Mouse (Mus musculus): ENCODE results near the gene Cltc.

Cltc gene

GRCm38 (mm10) chr11:86684126-86685012, 73.0 kb downstream of the Cltc start:
- in situ Hi-C loops (cut with MboI; ENCODE audit: low sequenced_read_pairs), result no loop called here

GRCm38 (mm10) chr11:86683395-86684125, 73.8 kb downstream of the Cltc start, which contains the start of the genes Vmp1 and Ptrh2:
Vmp1 (minus strand) TSS chr11:86683836.
Ptrh2 (plus strand) TSS chr11:86683985.
- in situ Hi-C loops (cut with MboI; ENCODE audit: low sequenced_read_pairs), result no loop called here

DNA sequence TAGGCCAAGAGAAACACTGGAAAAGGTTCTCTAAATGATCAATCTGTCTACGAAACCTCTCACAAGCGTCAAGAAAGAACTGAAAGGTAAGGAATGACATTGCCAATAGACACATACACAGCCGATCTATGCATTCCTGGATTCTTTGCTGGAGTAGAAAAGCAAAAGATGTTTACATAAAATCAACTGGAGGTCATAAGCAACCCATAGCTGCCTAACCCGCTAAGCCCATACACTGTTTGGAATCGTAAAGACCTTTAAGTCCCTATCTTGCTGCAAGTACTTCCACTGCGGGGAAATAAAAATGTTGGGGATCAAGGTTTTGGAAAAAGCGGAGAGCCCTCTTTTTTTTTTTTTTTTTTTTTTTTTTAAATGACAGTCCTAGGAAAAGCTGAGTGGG, 74.5 kb downstream of the Cltc start:
- in situ Hi-C loops (cut with MboI; ENCODE audit: low sequenced_read_pairs), result no loop called here

- in situ Hi-C loops (cut with MboI; ENCODE audit: low sequenced_read_pairs), result no loop called here
Measured at GRCm38 (mm10) chr11:86681423-86681822, 75.9 kb downstream of the Cltc start.

- in situ Hi-C loops (cut with MboI; ENCODE audit: low sequenced_read_pairs), result no loop called here
Measured at GRCm38 (mm10) chr11:86680729-86681128, 76.6 kb downstream of the Cltc start.

- in situ Hi-C loops (cut with MboI; ENCODE audit: low sequenced_read_pairs), result no loop called here
Measured at GRCm38 (mm10) chr11:86678957-86679356, 78.4 kb downstream of the Cltc start.

DNA sequence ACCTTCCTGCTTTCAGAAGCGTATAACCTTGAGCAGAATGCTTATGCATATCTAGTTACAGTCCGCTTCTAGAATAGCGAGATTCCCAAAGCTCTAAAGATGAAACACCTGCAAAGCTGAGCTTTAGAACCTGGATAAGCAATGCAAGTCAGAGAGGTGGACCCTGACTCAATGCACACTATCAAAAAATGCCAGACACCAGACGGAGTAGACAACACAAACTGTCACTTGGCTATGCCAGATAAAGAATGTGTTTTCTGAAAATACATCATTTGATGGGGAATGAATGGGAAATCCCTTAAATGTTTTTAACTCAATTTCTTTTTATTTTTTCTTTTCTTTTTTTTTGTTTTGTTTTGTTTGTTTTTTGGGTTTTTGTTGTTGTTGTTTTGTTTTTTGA, 81.8 kb downstream of the Cltc start:
- in situ Hi-C loops (cut with MboI; ENCODE audit: low sequenced_read_pairs), result no loop called here

GRCm38 (mm10) chr11:86672772-86673171, 84.6 kb downstream of the Cltc start:
- in situ Hi-C loops (cut with MboI; ENCODE audit: low sequenced_read_pairs), result no loop called here

DNA sequence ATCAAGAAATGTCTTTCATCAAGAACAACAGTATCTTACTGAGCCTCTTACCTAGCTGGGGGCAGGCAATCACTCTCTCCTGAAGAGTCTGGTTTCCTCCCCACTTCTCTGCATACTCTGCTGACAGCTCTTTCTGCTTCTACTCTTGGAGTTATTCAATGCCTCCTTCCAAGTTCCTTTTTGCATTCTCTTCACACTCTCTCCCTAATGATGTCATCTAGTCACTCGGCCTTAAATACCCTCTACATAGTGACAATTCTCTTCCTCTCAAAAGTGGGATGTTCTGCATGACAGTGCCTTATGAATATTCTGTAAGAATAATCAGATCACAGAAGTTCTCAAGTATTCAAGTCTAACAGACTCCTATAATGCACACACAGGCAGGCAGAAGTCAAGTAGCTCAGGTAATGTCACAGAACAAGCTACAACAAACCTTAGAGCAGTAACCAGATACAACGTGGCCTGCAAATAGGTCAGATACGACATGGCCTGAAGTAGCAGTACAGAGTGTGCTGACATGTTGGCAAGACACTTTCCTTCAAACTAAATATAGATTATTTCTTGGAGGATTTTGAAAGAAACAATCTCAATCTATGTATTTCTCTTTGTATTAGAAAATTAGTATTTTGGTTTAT, 86.2 kb downstream of the Cltc start:
- in situ Hi-C loops (cut with MboI; ENCODE audit: low sequenced_read_pairs), result no loop called here

DNA sequence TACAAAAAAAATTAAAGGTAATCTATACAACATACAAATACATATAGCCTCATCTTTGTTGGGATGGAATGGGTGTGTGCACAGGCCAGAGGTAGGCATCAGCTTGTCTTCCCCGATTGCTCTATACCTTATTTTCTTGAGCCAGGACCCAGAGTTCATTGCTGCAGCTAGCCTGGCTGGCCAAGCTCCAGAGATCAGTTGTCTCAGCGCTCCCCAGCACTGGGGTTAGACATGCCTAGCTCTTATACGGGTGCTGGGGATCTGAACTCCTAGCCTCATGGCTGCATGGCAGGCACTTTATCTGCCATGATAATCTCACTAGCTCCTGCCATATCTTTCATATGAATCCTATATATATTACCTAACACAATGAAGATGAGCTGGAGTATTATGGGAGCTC, 89.2 kb downstream of the Cltc start:
- in situ Hi-C loops (cut with MboI; ENCODE audit: low sequenced_read_pairs), result no loop called here

DNA sequence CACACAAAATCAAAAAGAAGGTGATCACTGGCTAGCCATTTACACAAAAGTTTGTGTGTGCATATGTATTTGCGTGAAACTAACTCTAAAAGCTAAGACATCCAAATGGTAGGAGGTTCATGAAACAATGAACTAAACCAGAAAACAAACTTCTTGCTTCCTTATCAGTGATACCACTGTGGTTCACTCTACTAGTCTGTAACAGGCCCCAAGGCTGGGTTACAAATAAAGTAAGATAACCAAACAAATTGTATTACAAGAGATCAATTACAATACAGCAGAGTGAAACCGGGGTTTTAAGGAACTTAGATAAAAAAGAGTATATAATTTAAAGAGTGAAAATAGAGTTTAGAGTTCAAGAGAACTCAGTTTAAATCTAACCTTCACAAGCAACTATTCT, 89.8 kb downstream of the Cltc start:
- in situ Hi-C loops (cut with MboI; ENCODE audit: low sequenced_read_pairs), result no loop called here

DNA sequence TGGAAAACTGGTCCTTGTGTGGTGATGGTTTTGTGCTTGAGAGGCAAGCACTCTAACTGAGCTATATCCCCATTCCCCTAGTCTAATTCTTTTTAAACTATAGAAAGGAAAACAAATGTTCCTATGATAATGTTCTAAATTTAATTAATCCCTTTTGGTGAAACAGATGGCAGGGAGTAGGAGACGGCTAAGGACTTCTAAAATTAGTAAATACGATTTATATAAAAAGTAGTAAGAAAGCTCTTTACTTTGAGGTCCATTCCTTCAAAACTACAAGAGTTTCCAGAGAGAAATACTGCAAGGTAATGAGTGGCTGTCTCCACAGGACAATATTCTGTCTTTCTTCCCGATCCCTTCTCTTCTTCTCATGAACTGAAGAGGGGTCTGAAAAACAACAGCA, 93.0 kb downstream of the Cltc start:
- in situ Hi-C loops (cut with MboI; ENCODE audit: low sequenced_read_pairs), result no loop called here

DNA sequence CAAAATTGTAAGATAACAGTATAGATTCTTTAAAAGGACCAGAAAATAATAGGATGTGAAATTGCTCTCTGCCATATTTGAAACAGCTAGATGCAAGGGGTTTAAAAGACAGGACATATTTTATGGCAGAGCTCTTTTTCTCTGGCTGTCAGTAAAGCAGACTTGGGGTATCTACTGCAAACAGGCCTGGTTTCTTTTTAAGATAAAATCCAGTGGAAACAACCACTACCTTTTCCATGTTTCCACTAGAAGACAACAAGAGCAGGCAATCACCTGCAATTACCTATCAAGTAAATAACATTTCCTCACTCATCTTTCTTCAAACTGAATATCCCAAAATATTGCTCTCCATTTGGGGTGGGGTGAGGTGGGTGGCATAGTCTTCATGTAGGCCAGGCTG, 93.4 kb downstream of the Cltc start:
- in situ Hi-C loops (cut with MboI; ENCODE audit: low sequenced_read_pairs), result no loop called here

- in situ Hi-C loops (cut with MboI; ENCODE audit: low sequenced_read_pairs), result no loop called here
Measured at GRCm38 (mm10) chr11:86662986-86663895, 94.1 kb downstream of the Cltc start.

GRCm38 (mm10) chr11:86657863-86658262, 99.5 kb downstream of the Cltc start:
- in situ Hi-C loops (cut with MboI; ENCODE audit: low sequenced_read_pairs), result loop anchor here (5.0 kb wide), 1 partner anchor 91 kb away; no protein-coding TSS in a partner anchor

DNA sequence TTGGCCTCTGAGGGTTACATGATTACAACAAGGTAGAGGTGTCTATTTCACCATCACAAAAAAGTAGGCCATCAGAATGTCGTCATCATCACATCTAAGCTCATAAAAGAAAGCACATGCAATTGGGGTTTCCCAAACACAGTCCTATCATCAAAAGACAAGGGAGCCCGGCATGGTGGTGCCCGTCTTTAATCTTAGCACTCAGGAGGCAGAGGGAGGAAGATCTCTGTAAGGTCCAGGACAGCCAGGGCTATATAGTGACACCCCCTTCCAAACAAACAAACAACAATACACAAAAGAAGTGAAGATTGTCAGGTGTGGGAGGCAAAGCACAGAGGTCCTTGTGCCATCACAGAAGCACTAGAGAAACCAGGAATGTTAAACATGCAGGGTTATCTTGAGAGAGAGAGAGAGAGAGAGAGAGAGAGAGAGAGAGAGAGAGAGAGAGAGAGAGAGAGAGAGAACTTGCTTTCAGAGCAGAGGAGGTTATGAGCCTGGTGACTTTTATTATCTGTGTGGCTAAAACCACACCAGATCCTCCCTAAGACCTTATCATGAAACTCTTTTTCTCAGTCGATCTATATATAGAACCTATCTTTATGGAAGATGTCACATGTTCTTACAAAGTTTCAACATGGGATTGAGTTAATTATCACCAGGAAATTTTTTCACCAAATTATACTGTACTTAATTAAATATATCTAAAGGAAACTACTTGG, 100.4 kb downstream of the Cltc start:
- in situ Hi-C loops (cut with MboI; ENCODE audit: low sequenced_read_pairs), result loop anchor here (5.0 kb wide), 1 partner anchor 90 kb away; no protein-coding TSS in a partner anchor

DNA sequence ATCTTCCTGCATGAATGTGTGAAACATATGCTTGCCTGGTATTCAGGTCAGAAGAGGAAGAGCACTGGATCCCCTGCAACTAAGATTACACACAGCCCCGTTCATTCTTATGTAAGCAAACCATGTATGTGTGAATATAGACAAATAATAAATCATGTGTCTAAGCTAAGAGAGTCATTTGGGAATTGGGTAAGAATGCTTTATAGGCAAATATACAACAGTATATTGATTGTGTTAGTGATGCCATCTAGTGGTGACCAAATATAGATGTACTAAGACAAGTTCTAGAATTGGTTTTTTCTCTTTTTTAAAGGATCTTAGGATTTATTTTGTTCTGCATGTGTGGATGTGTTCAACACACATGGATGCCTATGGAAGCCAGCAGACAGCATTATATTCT, 101.7 kb downstream of the Cltc start:
- in situ Hi-C loops (cut with MboI; ENCODE audit: low sequenced_read_pairs), result loop anchor here (5.0 kb wide), 1 partner anchor 88 kb away; no protein-coding TSS in a partner anchor

DNA sequence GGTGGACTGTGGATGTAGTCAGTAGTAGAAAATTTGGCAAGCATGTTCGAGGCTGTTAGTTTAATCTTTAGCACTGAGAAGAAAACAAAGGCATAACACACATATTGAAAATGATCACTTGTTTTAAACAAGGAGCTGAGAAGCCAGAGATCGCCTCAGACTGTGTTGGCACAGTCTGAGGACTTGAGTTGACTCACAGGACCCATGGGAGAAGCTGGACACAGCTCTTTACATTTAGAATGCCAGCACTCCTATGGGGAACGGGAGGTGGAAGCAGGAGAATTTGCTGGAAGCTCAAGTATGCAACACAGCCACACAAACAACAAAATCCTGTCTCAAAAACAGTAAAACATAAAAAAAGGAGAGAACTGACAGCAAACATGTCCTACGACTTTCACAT, 103.3 kb downstream of the Cltc start:
- in situ Hi-C loops (cut with MboI; ENCODE audit: low sequenced_read_pairs), result no loop called here

DNA sequence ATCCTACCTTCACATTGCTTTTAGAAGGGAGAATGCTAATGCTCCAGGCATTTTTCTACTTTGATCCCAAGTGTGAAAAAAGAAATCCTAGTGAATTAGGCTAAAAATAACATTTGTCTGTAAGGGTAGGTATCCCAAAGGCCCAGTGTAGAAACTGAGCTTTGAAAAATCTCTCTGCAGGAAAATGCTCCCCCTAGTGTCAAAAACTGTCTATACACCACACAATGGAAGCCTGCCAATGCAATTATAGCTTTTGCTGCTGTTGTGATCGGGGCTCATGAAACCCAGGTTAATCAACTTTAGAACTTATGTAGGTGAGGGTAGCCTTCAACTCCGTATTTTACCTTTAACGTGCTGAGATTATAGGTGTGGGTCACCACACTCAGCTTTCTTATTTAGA, 103.9 kb downstream of the Cltc start:
- in situ Hi-C loops (cut with MboI; ENCODE audit: low sequenced_read_pairs), result no loop called here

DNA sequence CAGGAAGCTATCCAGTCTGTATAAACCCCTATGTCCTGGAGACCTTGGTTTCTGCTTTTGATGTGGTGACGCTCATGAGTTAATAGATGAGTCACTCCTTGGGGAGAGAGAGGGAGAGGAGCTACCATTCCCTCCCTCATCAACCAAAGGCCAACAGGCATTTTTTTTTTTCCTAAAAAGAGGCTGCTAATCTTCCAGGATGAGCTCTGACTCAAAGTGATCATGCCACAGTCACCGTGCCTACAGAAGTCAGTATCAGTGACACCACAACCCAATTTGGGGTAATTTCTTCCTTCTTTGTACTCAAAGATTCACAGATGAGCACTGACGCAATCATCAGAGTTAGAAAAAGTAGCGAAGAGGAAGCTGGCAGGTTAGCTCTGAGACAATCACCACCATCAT, 104.8 kb downstream of the Cltc start:
- in situ Hi-C loops (cut with MboI; ENCODE audit: low sequenced_read_pairs), result no loop called here
